Mouse (Mus musculus): ENCODE results near the gene Snx33.

Gene Snx33

DNA sequence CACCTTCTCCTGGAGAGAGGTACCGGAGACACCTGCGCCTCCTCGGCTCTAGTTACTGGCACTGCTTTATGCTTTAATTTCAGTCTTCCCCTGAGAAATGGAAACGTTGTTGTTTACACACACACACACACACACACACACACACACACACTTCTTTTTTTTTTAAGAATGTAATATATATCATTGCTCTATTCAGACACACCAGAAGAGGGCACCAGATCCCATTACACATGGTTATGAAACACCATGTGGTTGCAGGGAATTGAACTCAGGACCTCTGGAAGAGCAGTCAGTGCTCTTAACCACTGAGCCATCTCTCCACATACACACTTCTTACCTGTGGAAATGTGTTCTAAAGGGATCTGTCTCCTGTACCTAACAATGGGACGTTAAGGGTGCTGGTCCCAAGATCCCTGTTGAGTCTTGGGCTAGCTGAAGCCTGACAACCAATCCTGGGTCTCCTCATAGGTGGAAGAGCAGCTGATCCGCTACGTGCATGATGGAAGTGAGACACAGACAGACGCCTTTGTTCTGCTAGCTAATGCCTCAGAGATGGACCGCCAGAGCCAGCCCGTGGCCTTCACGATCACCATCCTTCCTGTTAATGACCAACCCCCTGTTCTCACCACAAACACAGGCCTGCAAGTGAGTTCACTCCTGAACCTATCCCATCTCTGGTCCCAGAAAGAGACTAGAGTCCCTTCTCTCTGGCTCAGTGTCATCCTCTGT is 37.5 kb downstream of the Snx33 start:
- DNase-seq (ENCODE audit: low spot score), result no peak

DNA sequence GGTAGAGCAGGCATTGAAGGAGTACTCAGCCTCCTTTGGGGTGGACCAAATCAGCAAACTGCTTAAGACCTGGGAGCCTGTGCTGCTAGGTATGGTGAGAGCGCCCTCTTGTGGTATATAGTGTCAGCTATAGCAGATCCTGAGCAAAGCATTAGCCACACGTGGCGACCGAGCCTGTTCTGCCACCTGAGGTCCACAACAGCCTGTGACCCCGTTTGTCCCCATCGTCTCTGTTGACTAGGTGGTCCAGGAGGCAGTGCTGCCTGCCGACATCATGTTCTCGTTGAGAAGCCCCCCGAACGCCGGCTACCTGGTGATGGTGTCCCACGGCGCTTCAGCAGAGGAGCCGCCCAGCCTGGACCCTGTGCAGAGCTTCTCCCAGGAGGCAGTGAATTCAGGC is 38.4 kb downstream of the Snx33 start:
- DNase-seq (ENCODE audit: low spot score), result peak; percentile 86

- DNase-seq (ENCODE audit: low spot score), result no peak
Measured at GRCm38 (mm10) chr9:56887581-56887980, 40.6 kb downstream of the Snx33 start.

- no peak for DNase-seq (ENCODE audit: low spot score)
Measured at GRCm38 (mm10) chr9:56886601-56887000, 41.6 kb downstream of the Snx33 start.

DNA sequence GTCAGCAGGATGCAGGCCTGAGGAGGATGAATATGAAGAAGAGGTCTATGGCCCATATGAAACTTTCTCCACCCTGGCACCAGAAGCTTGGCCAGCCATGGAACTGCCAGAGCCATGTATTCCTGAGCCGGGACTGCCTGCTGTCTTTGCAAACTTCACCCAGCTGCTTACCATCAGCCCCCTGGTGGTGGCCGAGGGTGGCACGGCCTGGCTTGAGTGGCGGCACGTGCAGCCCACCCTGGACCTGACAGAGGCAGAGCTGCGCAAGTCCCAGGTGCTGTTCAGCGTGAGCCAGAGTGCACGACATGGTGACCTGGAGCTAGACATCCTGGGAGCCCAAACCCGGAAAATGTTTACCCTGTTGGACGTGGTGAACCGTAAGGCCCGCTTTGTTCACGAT is 42.1 kb downstream of the Snx33 start:
- DNase-seq (ENCODE audit: low spot score), result no peak

DNA sequence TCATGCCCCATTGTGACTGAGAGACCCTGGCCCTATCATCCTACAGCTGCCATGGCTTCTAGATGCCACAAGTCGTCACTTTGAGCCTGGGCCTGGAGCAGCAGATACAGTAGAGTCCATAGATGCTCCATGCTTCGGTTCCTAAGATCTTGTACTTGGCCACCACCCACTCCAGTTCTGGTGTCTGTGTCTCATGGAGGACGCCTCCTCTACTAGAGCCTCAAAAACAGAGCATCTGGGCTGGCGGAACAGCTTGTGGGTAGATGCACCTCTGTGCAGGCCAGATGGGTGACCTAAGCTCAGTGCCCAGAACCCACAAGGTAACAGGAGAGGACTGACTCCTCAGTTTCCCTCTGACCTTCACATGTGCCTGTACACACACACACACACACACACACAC is 43.8 kb downstream of the Snx33 start:
- no peak for DNase-seq (ENCODE audit: low spot score)

DNA sequence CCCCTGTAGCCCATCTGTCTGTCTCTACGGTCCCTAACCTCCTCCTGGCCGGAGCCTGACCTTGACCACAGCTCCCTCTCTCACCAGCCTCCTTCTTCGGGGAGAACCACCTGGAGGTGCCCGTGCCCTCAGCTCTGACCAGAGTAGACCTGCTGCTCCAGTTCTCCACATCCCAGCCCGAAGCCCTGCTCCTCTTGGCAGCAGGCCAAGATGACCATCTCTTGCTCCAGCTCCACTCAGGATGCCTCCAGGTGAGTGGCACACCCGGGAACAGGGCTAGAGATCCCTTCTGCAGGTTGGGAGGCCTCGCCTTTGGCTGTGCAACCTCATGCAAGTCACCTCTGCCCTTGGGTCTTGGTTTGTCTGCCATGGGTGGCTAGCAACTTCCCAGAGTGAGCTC is 44.7 kb downstream of the Snx33 start:
- no peak for DNase-seq (ENCODE audit: low spot score)

DNA sequence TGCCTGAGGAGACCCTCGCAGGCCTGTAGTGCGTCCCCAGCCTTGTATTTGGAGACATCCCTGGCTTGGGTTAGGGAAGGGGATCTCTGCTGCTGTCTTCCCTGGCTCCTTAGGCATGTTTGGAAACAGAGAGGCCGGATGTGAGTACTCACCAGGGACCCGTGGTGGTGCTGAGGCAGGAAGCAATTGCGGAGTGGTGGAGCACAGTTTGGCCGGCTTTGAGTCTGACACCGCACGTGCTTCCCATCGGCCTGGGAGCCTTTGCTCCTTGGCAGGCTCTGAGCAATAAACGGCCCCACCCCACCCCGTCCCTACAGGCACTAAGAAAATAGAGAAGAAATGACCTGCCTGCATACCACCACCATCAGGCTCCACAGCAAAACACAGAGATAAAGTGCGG is 45.4 kb downstream of the Snx33 start:
- DNase-seq (ENCODE audit: low spot score), result no peak

DNA sequence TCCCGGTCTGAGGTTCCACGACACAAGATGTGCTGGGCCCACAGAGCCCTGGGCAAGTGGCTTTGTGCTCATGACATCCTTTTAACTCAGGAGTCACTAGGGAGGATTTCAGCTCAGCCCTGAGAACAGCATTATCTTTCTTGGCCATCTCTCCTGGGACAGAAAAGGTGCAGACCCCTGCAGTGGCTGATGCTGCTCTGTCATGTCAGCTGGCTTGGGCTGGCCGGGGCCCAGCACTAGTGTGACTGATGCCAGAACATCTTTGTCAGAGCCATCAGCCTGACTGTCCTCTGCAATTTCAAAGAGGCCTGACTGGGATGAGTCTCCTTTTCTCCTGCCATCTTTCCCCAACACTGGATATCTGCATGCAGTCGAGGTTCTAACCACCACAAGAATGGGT is 45.9 kb downstream of the Snx33 start:
- DNase-seq (ENCODE audit: low spot score), result no peak

DNA sequence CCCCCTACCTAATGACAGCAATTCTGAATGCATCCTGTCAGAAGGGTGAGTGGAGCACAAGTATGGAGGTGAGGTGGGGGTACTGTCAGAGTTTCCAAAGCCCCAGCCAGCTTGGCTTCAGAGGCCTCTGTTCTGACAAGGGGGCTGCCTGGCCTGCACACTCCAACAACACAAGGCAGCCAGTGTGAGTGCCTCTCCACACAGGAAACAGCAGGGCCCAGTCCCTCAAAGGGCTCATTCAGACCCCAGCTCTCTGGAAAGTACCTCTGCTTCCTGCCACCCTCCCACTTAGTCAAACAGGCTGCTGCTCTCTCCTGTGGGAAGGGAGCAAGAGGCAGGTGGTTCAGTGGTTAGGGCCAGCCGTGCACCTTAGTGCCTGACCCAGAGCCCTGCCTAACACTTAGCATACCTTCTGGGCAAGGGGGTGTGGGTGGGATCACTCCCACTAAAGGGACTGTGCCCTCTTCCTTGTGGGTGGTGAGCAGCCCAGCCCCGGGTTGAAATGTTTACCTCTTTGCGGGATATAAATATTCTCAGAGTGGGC is 46.6 kb downstream of the Snx33 start:
- no peak for DNase-seq (ENCODE audit: low spot score)

DNA sequence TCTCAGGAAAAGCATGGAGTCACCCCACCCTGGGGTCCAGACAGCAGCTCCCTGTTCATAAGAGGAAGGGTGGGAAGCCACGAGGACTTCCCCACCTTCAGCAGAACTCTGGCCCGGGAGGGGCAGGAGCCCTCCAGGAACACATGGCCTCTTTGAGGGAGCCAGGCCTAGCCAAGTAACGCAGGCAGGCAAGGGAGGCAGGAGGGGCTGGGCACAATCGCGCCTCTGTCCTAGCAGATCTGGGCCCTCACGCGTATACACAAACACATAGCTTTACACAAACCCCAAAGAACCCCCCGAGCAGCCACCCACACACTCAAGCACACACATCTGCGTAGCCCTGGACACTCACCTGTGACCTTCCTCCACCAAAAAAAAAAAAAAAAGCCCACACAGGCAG is 47.4 kb downstream of the Snx33 start:
- DNase-seq (ENCODE audit: low spot score), result no peak

DNA sequence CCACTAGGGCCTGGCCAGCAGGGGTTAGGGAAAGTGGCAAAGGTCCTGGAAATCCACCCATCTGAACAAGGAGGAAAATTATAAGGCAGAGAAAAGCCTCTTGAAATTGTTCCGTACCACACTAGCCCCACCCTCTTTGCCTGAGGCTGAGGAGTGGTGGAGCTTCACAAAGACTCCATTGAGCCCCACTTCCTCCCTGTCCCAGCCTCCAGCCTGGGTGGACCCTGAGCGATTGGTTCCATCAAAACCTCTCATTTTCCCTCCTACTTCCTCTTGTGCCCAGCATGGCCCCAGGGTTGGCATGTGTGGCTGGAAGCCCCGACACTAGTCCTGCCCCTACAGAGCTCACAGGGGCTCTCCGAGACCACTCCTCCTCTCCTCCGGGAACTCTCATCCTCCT is 50.9 kb downstream of the Snx33 start:
- DNase-seq (ENCODE audit: low spot score), result no peak

- DNase-seq (ENCODE audit: low spot score), result no peak
Measured at GRCm38 (mm10) chr9:56876784-56877183, 51.4 kb downstream of the Snx33 start.

- no peak for DNase-seq (ENCODE audit: low spot score)
Measured at GRCm38 (mm10) chr9:56873097-56873496, 55.1 kb downstream of the Snx33 start.

GRCm38 (mm10) chr9:56872105-56872903 is 55.9 kb downstream of the Snx33 start:
- no peak for DNase-seq (ENCODE audit: low spot score)

DNA sequence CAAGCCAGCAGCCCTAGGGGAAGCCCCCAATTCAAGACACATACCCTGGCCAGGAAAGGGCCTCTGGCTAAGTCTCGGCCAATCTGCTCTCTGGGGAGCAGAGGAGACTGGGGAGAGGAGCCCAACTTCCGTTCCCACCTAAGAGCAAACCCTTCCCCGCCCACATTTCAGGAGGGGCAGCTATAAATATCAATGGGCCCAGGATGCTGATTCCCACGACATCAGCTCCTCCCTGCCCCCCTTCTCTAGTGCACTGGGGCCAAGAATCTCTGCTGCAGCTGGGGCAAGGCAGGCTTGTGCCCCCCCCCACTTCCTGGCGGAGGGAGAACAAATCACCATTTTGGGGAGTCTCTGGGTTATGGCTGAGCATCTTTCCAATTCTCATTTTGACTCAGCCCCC is 57.0 kb downstream of the Snx33 start:
- DNase-seq (ENCODE audit: low spot score), result no peak

- no peak for DNase-seq (ENCODE audit: low spot score)
Measured at GRCm38 (mm10) chr9:56870778-56871177, 57.4 kb downstream of the Snx33 start.

DNA sequence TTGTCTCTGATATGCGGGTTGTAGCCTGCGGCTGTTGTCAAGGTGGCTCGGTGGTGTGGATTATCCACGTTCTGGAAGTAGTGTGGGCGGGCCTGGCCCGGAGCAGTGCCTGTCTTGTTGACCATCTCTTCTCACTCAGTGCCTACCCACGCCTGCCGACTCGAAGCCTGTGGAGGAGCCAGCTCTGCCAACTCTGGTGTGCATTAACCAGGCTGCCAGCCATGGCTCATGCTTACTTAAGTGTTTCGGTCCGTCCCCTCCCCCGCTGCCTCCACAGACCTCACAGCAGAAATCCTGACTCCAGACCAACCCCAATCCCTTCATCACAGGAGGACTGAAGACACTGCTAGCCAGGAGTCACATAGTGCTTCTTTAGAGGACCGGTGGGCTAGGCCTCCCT is 58.6 kb downstream of the Snx33 start:
- no peak for DNase-seq (ENCODE audit: low spot score)

DNA sequence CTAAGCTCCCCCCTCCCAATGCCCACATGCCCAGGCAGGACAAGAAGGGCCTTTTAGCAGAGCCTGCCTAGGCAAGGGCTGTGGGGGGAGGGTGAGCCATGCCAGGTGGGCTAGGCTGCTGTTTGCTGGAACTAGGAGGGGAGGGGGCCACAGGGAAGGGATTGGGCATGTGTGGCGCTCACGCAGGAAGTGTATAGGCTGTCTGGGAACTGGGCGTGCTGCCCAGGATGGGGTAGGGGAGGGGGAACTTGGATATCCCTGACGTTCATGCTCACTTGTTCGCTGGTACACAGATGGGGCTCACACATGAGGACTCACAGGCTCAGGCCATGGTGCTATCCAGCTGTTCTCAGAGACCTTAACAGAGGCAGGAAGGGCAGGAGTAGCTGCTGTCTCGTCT is 59.9 kb downstream of the Snx33 start:
- no peak for DNase-seq (ENCODE audit: low spot score)

All from adipocyte (in vitro differentiated cells).